Mouse (Mus musculus) urinary bladder, adult 2 months (tissue): Measurements from ENCODE around the gene Ldhc. TPM values are rescaled to one million over a fixed set of nuclear protein-coding genes. Genes with fewer than 3 reads are reported as not detected.
A peak's percentile ranks its signal among the peaks of the same experiment; 100 is the strongest.
"Not testable (repeated sequence)": the region's sequence is repeated elsewhere in the genome, so short reads cannot be mapped to it uniquely, and the experiment has no call there.

ENCODE experiments used
- DNase-seq: peaks from one replicate; pipeline ENCODE4 v3.0.0; 2022; ENCODE audit warnings: low spot score
- polyA plus RNA-seq: library from polyadenylated mRNA; depleted of rRNA; stranded (reverse); fragments of >200 nt; gene quantifications from 2 replicates; pipeline ENCODE4 v1.2.3, GENCODE M21; 2012

Gene Ldhc
- polyA plus RNA-seq, 1 experiment: not detected

- DNase-seq: no peak
Observed at GRCm38 (mm10) chr7:46842278-46842677, 18.7 kb upstream of the Ldhc start.

GRCm38 (mm10) chr7:46843576-46843975 lies 17.4 kb upstream of the Ldhc start:
- DNase-seq: no peak

GRCm38 (mm10) chr7:46845211-46845977 lies 15.6 kb upstream of the Ldhc start:
- peak; percentile 91 for DNase-seq

GRCm38 (mm10) chr7:46845978-46846485 lies 15.0 kb upstream of the Ldhc start:
- peak; percentile 40 for DNase-seq

DNA sequence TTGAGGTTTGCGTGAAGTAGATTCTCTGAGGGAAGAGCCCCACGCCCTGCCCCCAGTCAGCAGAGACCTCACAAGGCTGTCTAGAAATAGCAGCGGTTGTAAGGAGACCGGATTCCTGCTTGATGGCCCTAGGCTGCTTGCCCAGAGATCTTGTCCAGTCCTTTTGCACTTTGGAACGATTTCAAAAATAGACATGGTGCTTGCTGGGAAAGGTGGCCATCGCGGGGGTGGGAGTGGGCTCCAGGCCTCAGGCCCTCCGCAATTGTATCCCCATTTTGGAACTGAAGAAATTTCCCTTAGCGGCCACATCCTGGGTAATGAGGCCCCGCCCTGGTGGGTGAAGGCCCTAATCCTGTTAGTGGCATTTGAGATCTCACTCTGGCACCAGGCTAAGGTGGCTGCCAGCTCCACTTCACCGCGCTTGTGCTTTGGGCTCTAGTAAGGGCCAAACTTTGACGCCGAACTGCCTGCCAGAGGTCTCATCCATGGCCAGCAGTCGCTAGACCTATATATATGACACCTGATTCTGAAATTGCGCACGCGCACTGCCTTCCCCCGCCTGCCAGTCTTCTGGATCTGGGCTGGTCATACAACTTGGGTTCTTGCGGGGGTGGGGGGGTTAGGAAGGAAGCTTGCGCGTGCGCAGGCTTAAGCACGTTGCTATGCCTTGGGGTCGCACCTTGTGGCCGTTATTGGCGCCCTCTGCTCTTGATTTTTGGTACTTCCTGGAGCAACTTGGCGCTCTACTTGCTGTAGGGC lies 14.3 kb upstream of the Ldhc start:
- peak; percentile 48 for DNase-seq

GRCm38 (mm10) chr7:46849287-46849686 lies 11.7 kb upstream of the Ldhc start:
- no peak for DNase-seq

DNA sequence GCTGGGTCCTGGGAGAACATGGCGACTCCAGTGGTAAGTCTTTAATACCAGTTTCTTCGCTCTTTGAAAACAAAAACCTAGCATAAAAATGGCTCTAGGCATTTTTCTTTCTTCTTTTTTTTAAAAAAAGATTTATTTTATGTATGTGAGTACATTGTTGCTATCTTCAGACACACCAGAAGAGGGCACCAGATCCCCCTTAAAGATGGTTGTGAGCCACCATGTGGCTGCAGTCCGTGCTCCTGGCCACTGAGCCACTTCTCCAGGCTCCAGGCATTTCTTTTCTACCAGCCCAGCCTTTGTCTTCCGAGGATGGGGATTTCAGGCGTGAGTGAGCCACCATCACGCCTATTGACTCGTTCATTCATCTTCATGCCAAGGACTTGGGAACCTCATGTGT lies 10.0 kb upstream of the Ldhc start:
- DNase-seq: no peak

DNA sequence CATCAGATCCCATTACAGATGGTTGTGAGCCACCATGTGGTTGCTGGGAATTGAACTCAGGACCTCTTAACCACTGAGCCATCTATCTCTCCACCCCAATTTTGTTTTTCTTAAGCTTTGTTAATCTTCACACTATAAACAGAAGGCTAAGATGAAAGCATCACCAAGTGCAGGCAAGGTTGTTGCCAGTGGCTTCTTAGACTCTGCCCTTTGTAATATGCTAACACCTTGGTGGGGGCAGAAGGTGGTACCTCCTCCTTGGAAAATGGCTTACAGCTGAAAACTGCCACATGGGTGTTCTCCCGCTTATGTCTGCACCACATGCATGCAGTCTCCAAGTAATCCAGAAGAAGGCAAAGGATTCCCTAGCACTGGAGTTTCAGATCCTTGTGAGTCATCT lies 8.3 kb upstream of the Ldhc start:
- no peak for DNase-seq

GRCm38 (mm10) chr7:46853365-46853764 lies 7.6 kb upstream of the Ldhc start:
- DNase-seq: no peak

- no peak for DNase-seq
Observed at GRCm38 (mm10) chr7:46855866-46856560, 5.0 kb upstream of the Ldhc start.

DNA sequence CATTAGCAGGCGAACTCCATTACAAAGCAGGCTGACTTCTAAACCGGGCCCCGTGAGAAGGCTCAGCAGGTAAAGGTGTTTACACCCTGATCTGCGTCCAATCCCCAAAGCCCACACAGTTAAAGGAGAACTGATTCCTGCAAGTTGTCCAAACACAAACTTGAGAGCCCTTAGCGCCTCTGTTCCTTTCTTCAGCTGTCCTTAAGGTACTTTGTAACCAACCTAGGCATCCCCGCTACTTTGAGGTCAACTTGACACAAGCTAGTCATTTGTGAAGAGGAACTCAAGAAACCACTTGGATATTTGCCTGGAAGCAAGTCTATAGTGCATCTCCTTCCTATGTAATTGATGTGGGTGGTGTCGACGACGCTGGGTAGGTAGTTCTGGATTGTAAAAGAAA lies 3.6 kb upstream of the Ldhc start:
- DNase-seq: no peak

- no peak for DNase-seq
Observed at GRCm38 (mm10) chr7:46859031-46859430, 2.0 kb upstream of the Ldhc start.

GRCm38 (mm10) chr7:46871988-46872387 lies 11.0 kb downstream of the Ldhc start:
- DNase-seq: no peak

DNA sequence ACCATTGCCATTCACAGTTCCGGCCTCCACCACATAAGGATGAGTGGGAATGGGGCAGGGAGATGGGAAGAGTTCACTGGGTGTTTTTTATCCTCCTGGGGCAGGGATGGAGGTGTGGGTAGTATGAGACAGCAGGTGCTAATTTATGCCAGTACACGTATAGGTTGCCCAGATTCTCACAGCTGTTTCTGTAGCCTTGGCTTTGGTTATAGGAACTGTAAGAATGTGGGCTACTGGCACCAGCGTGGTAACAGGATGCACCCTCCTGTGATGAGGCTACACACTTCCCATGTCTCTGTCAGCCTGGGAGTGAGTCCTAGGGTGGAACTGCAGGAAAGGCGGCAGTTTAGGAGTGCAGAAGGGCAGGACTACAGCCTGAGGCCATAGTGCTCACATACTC lies 15.8 kb downstream of the Ldhc start:
- no peak for DNase-seq

DNA sequence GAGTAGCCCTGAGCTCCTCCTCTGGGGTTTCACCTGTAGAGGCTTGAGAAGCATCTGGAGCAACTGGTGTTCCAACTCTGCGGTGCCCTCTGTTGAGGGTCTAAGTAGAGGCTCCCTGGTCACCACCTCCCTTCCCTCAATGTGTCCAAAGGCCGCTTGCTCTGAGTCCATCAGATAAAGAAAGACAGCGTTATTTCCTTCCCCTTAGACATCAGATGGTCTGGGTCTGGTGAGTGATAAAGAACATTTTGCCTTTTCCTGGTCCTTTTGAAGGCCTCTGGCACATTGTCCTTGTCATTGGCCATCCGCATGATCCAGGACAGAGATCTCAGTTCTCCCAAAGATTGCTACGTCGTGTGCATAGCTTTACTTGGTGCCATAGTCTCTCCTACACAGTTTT lies 16.3 kb downstream of the Ldhc start:
- no peak for DNase-seq

GRCm38 (mm10) chr7:46879851-46880250 lies 18.8 kb downstream of the Ldhc start:
- no peak for DNase-seq

- DNase-seq: no peak
Observed at GRCm38 (mm10) chr7:46880992-46881391, 20.0 kb downstream of the Ldhc start.

DNA sequence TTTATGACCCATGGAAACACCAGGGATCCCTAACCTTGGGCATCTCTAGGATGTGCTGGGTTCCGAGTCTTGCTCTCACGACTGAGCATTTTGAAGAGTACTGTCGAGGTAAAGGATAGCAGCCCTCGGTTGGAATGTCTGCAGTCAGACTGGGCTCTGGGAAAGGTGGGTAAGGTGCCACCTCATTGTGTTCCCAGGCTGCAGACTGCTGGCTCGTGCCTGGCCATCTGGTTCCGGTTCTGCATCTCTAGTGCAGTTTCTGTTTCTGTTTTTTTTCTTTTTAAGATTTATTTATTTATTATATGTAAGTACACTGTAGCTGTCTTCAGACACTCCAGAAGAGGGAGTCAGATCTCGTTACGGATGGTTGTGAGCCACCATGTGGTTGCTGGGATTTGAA lies 20.9 kb downstream of the Ldhc start:
- DNase-seq: not testable (repeated sequence)

GRCm38 (mm10) chr7:46883304-46883703 lies 22.3 kb downstream of the Ldhc start:
- no peak for DNase-seq

DNA sequence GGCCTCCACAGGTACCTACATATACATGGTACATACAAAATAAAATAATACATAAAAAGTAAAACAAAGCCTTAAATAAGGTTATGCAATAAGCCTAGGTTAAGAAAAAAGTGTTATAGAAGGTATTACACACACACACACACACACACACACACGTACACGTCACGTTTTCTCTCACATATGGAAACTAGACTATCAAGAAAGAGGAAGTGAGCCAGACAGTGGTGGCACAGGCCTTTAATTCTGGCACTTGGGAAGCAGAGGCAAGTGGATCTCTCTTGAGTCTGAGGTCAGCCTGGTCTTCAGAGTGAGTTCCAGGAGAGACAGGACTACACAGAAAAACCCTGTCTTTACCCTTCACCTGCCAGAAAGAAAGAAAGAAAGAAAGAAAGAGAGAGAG lies 34.5 kb downstream of the Ldhc start:
- DNase-seq: no peak

- no peak for DNase-seq
Observed at GRCm38 (mm10) chr7:46899343-46899742, 38.3 kb downstream of the Ldhc start.

- no peak for DNase-seq
Observed at GRCm38 (mm10) chr7:46911250-46911649, 50.2 kb downstream of the Ldhc start.
